Mouse (Mus musculus): Measurements from ENCODE around the gene Gdpd3. TPM values are rescaled to one million over a fixed set of nuclear protein-coding genes. Genes with fewer than 3 reads are reported as not detected.

Gdpd3 gene
- total RNA-seq, 2 experiments from 2014 or later, result 1.6 to 2.1 TPM

DNA sequence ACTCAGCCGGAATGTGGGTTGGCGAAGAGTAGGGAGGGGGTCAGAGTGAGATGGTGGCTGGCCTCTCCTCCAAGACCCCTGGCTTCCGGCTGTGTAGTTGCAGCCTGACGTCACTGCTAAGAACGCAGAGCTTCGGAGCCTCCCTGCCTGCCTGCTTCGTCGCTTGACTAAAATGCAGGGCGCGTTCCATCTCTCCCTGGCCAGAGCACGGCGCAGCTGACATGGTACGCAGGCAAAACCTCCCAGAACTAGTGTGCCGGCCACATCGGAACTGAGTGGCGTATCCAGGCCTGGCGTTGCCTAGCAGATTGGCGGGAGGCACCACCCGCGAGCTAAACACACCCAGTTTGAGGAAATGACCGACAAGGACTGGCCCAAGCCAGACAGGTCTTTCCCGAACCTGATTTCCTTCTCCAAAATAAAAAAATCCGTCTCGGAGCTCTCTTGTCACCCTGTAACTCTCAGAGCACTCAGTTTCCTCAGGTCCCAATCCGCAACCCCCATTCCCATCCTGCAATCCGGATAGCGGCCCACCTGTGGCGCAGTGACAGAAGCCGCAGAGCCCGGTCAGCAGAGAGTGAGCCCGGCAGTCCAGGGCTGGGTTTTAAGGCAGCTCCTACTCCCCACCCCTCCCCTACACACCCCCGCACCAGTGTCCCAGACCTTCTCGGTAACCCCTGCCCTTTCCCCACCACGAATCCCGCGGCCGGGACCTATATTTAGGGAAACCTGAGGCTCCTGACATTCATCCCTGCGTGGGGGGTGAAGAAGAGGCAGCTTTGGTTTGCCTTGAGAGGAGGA, 33.5 kb downstream of the Gdpd3 start:
- intact Hi-C loops (cut with DNase I), result loop anchor here (5.0 kb wide), 1 partner anchor 233 kb away; no protein-coding TSS in a partner anchor
- no peak for DNase-seq (ENCODE audit: low spot score)

DNA sequence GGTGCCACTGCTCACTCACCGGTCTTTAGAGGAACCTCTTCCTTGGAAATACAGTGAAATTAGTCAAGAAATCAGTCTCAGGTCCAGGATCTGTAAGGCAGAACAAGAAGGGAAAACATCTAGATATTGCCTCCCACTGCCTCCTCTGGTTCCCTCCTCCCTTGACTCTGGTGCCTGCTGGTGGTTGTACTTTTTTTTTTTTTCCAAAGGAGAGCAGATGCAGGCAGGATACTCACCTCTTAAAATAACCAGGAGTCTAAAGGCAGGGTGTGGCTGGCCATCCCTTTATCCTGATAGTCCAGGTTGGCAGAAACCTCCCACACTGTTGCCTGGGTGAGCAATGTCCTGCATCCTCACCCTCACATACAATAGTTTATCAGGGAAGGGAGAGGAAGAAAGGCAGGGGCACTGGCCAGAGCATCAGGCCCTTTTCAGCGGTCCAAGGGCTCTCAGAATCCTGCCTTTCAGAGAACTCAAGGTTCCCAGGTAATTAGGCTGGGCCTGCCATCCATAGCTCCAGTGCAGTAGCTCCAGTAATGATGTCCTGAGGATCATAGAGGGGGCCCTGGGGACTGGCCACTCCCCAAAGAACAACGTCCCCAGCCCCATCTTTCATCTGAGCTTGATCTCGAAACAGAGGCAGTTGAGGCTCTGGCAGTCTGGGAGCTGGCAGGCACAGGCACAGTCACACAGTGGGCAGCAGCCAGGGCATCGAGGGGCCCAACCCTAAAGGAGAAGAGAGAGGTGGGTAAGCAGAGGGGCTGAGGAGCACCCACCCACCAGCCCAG, 34.3 kb downstream of the Gdpd3 start:
- intact Hi-C loops (cut with DNase I), result loop anchor here (5.0 kb wide), 1 partner anchor 232 kb away; no protein-coding TSS in a partner anchor

DNA sequence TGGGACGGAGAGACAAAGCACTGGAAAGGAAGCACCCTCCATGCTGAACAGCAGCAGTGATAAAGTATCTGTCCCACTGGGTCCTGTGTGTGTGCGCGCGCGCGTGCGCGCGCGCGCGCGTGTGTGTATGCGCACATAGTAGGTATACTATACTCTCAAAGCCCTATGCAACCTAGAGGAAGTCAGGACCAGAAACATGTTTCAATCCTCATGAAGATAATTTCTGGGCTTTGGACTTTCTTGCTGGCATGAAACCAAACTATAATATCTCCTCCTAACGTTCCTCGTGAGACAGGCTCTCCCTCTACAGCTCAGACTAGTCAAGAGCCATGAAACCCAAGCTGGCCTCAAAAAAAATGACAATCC, 34.9 kb downstream of the Gdpd3 start:
- no peak for DNase-seq (ENCODE audit: low spot score)
- intact Hi-C loops (cut with DNase I), result loop anchor here (5.0 kb wide), 1 partner anchor 231 kb away; no protein-coding TSS in a partner anchor

More for the DNA sequence above, 34.3 kb downstream of the Gdpd3 start:
- no peak for DNase-seq (ENCODE audit: low spot score)

DNA sequence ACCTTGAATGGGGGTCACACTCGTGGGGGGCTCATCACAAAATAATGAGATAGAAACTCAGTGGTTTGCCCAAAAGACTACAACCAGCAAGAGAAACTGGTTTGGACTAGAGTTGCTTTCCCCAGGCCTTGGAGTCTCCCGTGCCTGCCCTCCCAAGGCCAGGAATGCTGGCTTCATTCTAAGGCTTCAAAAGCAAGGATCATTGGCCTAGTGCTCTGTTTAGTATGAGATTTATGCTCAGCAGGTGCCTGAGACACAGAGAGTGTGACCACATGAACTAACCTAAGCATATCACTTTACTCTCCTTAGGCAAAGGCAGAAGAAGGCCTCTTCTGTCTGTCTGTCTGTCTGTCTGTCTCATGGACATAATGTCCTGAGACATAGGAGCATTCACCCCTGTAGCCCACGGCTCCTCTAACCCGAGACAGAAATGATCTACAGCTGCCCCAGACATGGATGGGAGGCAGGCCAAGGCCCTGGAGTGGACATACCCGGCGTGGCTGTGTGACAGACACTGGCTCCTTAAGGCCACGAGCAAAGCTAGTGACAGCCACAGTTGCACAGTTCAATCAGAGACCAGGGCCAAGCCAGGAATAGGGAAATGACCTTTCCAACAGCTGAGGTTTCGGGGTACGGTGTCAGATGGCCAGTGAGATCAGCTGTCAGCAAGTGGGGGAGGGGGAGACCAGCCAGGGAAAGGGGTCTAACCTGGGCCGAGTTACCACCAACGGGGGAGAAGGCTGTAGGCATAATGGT, 36.2 kb downstream of the Gdpd3 start:
- intact Hi-C loops (cut with DNase I), result loop anchor here (5.0 kb wide), 1 partner anchor 230 kb away; no protein-coding TSS in a partner anchor

DNA sequence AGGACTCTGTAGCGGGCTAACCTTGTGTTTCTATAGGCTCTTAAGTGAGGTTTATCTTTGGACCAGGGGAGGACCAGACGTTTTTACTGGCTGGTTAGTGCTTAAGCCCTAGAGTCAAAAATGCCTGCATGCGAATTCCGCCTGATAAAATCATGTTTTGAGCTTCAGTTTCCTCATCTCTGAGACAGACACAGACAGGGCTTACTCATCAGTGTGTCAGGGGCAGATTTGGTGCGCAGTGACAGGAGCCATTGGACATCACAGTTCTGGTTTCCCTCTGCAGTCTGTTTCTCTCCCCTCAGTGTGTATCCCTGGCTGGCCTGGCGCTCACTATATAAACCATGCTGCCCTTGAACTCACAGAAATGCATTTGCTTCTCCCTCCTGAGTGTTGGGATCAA, 37.0 kb downstream of the Gdpd3 start:
- no peak for DNase-seq (ENCODE audit: low spot score)
- intact Hi-C loops (cut with DNase I), result loop anchor here (5.0 kb wide), 1 partner anchor 229 kb away; no protein-coding TSS in a partner anchor

More for the DNA sequence above, 36.2 kb downstream of the Gdpd3 start:
- no peak for DNase-seq (ENCODE audit: low spot score)

DNA sequence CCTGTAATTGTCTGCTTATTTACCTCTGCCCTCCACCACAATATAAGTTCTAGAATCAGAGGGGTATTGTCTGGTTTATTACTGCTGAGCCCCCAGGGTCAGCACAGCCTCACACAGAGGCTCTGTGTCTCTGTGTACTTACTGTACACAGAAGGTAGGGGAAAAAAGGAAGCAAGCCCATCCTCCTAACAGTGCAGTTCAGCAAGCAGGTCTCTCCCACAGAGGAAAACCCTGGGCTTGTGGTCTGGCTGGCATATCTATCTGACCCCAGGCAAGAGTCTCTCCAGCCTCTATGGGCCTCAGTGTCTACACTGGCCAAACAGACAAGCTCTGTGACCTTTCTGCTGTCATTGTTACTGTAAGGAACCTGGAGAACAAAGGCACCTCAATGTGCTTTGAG, 37.6 kb downstream of the Gdpd3 start:
- no peak for DNase-seq (ENCODE audit: low spot score)
- intact Hi-C loops (cut with DNase I), result loop anchor here (5.0 kb wide), 1 partner anchor 229 kb away; no protein-coding TSS in a partner anchor

DNA sequence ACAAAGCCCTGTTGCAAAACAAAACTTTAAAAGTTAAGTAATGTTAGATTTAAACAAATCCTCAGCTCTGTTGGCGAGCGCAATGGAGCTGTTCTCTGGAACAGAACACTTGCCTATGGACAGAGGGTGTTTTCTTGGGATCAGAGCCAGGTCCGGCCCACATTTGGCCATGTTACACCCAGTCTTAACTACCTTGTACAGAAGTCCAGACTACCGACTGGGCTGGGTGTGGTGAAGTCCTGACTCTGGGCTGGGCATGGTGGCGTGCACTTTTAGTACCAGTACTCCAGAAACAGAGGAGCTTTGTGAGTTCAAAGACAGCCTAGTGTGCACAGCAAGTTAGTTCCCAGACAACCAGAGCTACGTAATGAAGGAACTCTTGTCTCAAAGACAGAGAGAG, 40.8 kb downstream of the Gdpd3 start:
- intact Hi-C loops (cut with DNase I), result no loop called here

DNA sequence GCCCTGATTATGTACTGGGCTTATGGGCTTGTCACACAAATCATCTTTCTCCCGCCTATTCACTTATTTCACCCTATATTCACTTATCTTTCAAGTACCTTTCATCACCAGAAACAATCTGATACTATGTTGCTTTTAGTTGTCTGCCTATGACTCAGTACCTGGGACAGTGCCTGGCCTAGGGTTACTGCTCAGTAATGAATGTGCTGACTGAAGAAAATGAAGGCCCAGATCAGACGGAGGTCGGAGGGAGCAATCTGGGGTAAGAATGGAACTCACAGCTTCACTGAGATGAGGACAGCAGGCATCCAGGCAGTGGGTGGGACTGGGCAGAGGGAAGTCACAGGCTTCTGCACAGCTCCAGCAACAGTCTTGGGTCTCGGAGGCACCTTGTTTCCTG, 41.3 kb downstream of the Gdpd3 start:
- no peak for DNase-seq (ENCODE audit: low spot score)
- intact Hi-C loops (cut with DNase I), result no loop called here

More for the DNA sequence above, 40.8 kb downstream of the Gdpd3 start:
- DNase-seq (ENCODE audit: low spot score), result no peak

DNA sequence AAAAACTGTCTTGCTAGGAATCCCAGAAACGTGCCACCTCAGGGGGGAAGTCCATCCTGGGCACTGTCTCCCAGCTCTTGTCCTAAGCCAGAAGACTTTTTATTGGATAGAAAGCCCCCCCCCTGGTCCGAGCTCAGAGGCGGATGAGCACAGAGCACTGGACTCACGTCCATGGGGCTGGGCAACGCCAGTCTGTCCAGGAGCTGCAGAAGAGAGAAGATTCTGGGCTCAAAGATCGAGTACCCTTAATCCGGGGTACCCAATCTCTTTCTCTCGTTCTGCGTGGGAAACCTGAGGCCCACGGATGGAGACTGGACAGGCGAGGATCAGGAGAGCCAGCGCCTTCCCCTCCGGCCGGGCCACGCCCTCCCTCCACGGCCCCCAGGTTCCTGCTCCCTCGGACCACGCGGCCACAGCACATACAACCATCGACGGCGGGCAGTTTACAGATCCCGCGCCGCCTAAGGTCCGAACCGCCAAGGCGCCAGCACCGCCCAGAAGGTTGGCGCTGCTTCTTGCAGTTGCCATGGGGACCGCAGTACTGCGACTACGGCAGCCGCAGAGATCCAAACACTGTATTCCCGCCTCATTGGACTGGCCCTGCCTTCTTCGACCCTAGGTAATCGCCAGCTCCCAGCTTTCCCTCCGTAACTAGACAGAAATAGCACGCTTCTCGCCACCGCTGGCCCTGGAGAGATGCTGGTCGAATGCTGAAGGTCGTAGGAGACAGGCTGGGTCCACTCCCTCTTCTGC, 42.7 kb downstream of the Gdpd3 start:
- intact Hi-C loops (cut with DNase I), result no loop called here
- peak; percentile 80 for DNase-seq (ENCODE audit: low spot score)

DNA sequence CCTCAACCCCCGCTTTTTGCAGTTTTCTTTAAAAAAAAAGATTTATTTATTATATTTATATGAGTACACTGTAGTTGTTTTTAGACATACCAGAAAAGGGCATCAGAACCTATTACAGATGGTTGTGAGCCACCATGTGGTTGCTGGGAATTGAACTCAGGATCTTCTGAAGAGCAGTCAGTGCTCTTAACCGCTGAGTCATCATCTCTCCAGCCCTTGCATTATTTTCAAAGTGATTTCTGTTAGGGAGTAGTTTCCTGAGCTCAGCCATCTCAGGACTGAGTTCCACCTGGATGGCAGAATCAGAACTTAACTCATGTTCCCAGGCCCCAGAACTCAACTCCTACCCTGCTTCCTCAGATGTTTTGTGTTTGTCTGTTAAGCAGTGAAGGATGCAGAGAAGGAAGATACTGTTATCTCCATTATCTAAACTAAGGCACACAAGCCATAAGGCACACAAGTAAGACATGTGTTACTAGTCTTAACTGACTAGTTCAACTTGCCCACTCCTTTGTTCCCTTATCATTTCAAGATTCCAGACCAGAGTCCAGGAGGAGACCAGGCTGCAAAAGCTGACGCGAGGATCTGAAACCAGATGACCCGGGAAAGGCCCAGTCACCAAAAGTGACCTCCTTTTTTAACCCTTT, 43.7 kb downstream of the Gdpd3 start:
- DNase-seq (ENCODE audit: low spot score), result no peak
- intact Hi-C loops (cut with DNase I), result no loop called here

DNA sequence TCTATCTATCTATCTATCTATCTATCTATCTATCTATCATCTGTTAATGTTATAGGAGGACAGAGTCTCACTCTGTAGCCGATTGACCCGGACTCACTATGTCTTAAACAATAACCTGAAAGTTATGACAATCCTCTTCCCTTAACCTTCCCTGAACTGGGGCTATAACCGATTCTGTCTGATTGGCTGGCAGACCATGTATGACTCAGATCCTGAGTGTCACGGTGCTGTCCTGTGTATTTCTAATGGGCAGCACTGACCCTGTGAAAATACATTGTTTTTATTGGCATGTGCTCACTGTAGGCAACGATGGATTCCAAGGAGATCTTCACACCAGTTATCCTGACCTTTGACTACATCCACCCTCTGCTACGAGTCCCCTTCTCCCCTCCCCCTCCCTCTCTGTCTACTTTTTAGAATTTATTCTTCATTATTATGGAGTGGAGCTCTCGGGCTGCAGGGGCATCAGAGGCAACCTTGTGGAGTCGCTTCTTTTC, 49.6 kb downstream of the Gdpd3 start:
- DNase-seq (ENCODE audit: low spot score), result no peak
- intact Hi-C loops (cut with DNase I), result no loop called here

DNA sequence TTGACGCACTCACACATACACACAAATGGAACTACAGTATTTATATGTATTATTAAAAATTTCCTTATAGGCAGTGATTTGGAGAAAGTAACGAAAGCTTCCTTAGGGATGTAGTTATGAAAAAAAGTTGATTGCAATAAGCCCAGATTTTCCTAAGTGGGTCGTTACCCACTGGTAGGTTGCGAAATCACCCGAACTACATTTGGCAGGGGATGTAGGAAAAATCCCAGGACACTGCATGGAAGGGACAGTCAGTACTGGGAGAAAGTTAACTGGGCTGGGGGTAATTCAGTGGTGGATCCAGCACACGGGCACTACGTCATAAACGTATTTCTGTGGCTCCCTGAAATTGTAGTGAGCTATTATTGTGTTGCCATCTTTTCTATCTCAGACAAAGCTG, 50.4 kb downstream of the Gdpd3 start:
- DNase-seq (ENCODE audit: low spot score), result no peak
- intact Hi-C loops (cut with DNase I), result no loop called here

DNA sequence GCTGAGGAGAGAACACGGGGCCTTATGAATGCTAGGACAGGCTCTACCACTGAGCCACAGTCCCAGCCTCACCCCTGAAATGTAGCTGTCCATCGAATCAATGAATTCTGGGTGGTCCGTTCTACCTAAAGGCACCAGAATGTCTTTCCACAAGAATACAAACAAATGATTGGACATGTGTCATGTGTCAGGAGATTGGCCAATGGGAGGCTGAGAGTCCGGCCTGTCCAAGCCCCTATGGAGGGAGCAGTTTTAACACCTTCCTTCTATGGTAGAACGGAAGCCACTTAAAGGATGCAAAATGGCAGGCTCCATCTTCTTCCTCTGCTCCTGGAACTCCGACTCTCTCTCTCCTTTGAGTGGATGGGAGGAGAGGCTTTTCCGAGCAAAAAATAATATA, 51.5 kb downstream of the Gdpd3 start:
- no peak for DNase-seq (ENCODE audit: low spot score)
- intact Hi-C loops (cut with DNase I), result no loop called here

DNA sequence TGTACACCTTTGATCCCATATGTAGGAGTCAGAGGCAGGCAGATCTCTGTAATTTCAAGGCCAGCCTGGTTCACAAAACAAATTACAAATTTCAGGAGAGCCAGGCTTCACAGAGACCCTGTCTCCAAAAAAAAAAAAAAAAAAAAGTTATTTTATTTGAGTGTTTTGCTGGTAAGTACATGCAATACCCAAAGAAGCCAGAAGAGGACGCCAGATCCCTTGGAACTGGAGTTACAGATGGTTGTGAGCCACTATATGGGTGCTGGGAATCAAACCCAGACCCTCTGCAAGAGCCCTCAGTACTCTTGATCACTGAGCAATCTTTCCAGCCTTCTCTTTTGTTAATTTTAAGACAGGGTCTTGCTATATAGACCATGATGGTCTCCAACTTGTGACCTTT, 52.7 kb downstream of the Gdpd3 start:
- DNase-seq (ENCODE audit: low spot score), result no peak
- intact Hi-C loops (cut with DNase I), result no loop called here

DNA sequence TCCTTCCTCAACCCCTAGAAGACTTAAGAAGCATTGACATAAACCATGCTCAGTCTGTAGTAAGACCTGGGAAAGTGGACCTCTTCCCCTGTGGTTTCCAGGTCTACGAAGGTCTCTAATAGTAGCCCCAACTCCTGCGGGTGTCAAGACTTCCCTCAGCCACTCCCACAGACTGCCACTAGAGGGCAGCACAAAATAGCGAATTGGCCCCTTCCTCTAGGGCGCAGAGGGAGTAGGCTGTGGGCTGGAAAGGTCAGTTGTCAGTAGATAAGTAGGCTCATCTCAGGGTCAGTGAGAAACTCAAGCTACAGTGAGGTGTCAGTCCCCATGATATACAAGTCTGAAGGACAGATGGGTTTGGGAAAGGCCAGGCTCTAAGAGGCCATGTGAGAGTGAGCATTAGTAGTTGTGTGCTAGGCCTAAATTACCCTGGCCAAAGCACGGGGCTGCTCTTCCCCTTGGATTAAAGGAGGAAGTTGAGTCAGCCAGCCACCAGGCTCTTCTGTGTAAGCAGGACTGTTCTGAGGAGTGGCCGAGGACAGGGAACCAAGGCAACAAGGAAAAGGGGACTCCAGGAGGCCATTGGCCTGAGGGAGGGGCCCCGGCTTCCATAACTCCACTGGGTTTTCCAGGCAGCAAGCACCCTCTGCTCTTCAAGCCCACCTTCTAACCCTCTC, 55.8 kb downstream of the Gdpd3 start:
- intact Hi-C loops (cut with DNase I), result loop anchor here (1.0 to 5.0 kb wide), 2 partner anchors 205 to 283 kb away; partner anchors contain the start of gene Maz

DNA sequence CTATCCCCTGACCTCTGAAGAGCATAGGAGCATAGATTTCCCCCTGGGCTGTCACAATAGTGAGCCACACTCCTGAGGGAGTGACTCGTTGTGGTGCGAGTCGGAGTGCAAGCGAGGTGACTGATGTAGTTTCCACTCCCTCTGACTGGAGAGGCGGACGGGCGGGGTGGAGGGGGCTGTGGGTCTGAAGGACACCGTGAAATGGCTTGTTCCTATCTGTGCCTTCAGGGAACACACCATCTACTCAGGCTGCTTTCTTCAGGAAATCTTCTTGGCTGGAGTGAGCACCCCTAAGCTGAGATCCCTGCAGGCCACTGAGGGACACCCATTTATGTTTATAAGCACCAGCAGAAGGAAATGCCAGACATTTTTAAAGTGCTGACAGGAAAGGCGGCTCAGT, 56.6 kb downstream of the Gdpd3 start:
- intact Hi-C loops (cut with DNase I), result loop anchor here (1.0 to 5.0 kb wide), 2 partner anchors 205 to 283 kb away; partner anchors contain the start of gene Maz
- DNase-seq (ENCODE audit: low spot score), result no peak

More for the DNA sequence above, 55.8 kb downstream of the Gdpd3 start:
- DNase-seq (ENCODE audit: low spot score), result peak; percentile 57

DNA sequence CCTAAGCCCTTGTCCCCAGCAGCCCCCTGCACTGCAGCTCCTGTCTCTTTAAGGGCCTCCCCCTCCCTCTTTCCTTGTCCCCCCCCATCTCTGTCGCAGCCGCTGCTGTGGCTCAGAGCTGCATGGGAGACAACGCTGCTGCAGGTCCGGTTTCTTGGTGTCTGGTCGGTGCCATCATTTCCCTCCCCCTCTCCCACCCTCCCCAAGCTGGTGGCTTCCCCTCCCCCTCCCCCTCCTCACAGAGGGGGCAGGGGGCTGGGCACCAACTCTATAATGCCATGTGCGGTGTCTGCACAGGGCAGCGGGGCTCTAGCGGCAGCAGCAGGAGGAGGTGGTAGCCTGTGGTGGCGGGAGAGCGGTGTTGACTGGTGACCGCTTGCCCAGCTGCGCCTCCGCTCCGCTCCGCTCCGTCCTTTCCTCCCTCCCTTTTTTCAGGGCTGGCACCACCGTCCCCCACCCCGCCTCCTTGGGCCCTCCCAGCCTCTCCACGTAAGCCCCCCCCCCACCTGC, 57.1 kb downstream of the Gdpd3 start:
- DNase-seq (ENCODE audit: low spot score), result no peak
- intact Hi-C loops (cut with DNase I), result loop anchor here (5.0 kb wide), 1 partner anchor 204 kb away; the partner anchor contains the start of gene Maz

DNA sequence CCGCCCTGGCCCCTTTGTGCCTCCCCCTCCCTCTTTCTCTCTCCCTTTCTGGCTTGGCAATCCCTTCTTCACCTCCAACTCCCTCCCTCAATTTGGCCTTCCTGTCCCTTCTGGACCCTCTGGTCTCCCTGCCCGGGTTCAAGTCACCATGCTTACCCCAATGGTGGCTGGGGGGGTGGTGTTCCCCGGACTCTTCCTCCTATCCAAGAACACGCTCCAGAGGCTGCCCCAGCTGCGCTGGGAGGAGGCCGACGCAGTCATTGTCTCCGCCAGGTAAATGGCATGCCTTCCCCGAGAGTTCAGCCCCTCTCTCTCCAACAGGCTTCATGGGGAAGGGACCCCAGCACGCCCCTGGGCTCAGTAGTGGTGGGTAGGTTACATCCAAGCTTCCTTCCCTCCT, 57.8 kb downstream of the Gdpd3 start:
- no peak for DNase-seq (ENCODE audit: low spot score)
- intact Hi-C loops (cut with DNase I), result loop anchor here (5.0 kb wide), 1 partner anchor 203 kb away; the partner anchor contains the start of gene Maz

All from heart, postnatal 25 days (tissue).